Mouse (Mus musculus) cerebellum, adult 18-20 months (tissue): ENCODE measurements at regions not wholly inside any gene's neighbourhood (a gene's known extent, or its start where the extent isn't known, plus 50 kb on each side); places are given as distances from the start of the nearest gene placed in this dataset.
"Not testable (repeated sequence)": the region's sequence is repeated elsewhere in the genome, so short reads cannot be mapped to it uniquely, and the experiment has no call there.

ENCODE experiments used
- DNase-seq, 2 experiments: peaks; one replicate each; pipeline ENCODE4 v3.0.0; 2021

DNA sequence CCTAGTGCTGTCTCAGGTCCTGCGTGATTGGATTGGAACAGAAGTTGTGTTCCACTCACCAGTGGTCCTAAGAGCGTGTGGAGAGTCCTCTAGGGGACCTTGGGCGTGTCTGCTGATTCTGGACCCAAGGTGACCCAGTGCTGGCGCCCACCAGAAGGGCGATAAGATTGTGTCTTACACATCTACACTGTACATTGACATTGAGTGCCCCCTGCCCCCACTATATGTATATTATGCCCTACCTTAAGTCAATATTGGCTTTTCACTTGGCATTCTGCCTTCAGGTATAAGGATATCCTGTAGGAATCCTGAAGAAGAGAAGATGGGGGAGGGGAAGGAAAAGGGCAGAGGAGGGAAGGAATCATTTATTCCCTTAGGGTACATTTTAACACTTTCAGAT, 260.2 kb upstream of the Rgs17 start:
- no peak for DNase-seq

DNA sequence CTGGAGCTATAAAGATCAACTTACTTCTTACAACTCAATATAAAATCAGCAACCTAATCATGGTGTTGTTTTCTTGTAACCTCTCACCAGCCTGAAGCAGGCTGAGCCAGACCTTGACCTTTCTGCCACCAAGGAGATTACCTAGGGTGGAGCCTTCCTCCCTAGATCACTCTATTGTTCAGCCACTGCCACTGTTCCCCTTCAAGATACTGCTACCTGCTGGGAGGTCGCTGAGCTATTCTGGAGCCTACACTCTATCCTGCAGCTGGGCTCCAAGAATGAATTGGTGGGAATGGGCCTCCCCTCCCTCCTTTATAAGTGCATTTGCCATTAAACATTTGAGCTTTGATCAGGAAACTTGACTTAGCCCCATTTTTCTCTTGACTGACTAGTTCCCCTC, 242.1 kb upstream of the Rgs17 start:
- not testable (repeated sequence) for DNase-seq

DNA sequence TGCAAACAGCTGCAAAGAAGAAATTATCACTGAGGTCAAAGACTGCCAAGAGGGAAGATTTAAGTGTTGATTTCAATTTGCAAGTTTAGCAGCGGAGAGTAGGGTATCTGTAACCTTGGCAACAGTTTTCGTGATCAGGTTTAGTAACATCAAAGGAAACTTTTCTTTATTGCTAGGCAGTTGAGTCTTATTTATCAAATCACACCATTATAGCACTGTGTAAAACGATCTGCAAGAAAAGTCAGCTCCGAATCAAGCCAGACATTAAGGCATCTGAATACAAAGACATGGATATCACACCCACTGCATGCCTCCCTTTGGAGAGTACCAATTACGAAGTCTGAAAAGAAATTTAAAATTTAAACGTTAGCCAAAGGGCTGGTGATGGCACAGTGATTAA, 234.7 kb upstream of the Rgs17 start:
- DNase-seq: no peak

DNA sequence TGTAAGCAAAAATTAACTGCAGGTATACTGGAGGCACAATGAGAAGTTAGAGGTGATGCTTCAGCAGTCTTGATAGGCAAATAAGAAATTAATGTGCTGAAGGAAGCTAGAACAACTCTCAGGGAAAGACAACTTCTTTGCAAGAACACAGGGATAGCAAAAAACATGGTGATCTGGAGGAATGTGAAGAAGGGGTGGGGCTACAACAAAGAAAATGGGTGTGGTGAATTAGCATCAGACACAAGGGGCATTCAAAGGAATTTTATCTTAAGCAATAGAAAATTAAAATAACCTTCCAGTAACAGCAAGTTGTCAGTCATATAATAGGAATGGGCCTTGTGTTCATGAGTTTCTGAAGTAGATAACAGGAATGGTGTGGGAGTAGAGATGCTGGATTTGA, 211.9 kb upstream of the Rgs17 start:
- DNase-seq: no peak

DNA sequence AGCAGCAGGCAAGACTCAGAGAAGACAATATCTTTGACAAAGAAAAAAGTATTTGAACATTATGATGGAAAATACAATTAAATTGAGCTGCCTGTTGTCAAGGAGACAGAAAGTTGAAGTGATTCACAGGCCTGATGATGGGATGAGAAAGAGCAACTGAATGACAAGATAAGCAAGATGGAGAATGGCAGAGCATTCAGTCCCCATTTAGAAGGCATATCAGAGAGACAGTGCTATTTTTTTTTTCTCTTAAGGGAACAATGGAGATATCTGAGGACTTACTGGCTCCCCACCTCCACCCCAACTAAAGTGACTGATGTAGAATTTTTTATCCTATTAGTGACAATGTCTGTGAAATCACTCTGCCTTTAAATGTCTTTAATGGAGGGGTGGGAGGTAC, 202.2 kb upstream of the Rgs17 start:
- not testable (repeated sequence) for DNase-seq

DNA sequence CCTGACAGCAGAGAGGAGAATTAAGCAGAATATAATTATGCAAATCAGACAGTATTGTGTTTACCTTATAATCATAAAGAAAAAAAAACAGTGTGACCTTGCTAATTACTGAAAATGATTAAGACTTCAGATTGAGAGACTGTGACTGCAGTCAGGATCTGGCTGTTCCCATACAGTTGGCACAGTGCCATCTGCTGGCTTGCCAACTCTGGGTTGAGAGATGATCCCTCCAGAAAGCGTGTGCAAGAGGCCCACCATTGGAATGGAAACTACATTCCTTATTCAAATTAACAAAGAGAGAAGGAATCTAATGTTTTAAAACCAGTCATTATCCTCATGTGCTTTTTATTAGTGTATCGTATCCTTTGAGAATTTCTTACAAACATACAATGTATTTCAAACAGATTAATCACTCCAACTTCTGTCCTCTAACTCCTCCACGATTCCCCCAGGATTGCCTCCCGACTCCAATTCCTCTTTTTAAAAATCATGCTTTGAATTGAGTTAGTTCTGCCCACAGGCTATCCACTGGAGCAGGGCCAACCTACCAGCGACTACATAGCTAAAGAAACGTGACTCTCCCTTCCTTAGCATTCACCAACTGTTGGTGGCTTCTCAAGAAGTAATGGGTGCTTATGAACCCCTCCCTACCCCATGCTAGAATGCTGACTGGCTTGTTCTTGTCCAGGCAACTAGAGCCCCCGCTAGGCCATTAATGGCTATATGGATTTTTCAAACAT, 192.9 kb upstream of the Rgs17 start:
- peak in 1 of 2 experiments; percentile 2 for DNase-seq
